Mouse (Mus musculus): Measurements from ENCODE around the gene Mecom.

Mecom gene

DNA sequence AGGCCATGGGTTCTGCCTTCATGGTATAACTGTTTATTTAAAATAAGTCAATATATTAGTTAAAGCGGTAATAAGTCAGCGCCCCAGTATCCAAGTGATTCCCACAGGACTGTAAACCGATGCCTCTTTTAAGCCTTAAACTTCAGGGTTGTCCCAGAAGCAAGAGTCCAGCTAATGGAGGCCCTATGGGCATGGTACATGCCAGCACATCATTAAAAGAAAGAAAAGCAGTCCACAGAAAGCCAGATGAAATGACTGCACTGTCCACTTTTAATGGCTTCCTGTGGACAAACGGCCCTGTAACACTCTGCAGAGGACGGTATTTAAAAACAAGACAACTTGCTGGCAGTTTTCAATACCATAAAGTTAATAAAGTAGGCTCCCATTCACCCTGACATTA lies 531.0 kb downstream of the Mecom start:
- DNase-seq (ENCODE audit: low spot score in 2 of 2) = no peak

GRCm38 (mm10) chr3:30014962-30015660 lies 532.7 kb downstream of the Mecom start:
- DNase-seq (ENCODE audit: low spot score in 2 of 2) = no peak

DNA sequence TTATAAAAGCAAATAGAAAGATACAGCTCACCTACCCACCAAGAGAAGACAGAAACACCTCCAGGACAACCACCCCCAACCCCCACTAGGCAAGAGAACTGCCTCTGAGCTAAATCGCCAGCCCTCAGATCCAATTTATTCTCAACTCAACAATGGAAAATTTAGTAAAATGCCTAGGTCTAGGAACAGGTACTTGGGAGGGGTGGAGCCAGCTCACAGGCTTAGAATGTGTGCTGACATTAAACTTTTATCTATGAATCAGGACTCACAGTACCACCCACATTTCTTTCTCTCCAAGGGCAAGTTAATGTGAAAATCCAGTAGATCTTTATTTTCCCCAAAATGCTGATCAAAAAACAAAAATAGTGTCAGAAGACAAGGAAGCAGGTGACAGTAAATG lies 533.5 kb downstream of the Mecom start:
- DNase-seq (ENCODE audit: low spot score in 2 of 2) = no peak

GRCm38 (mm10) chr3:30013416-30013815 lies 534.4 kb downstream of the Mecom start:
- no peak for DNase-seq (ENCODE audit: low spot score in 2 of 2)

- DNase-seq (ENCODE audit: low spot score in 2 of 2) = no peak
Measured at GRCm38 (mm10) chr3:30012666-30013365, 535.0 kb downstream of the Mecom start.

DNA sequence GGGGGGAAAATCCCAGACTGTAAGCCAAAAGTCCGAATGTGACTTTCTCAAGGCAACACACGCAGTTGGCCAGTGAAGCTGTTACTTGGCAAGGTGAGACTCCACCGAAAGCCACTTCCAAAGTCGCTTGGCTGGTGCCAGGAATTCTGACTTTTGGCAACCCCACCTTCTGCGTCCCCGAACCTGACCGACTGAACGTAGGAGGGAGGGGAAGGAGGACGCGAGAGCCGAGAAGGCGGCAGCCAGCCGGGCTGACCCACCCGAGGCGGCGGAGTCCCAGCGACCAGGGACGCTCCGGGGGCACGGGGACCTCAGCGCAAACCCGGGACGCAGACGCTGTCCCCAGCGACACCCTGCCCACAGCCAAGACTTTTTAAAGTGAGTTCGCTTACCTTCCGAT lies 535.7 kb downstream of the Mecom start:
- DNase-seq (ENCODE audit: low spot score in 2 of 2) = no peak

DNA sequence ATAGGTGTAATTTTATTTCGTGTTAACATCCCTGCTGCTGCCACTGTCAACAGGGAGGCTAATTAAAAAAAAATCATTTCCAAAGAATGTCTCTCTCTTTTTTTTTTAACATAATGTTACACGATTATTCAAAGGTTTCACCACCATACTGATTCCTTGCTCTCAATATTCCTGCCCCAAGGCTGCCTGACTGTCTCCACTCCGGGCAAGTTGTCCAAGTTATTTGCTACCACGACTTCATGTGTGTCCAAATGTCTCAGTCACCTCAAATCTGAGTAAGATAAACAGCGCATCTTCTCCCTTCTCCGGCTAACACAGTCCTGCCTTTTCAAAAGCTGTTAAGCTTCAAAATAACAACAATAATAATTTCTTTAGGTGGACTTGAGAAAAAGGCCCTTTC lies 536.1 kb downstream of the Mecom start:
- no peak for DNase-seq (ENCODE audit: low spot score in 2 of 2)

DNA sequence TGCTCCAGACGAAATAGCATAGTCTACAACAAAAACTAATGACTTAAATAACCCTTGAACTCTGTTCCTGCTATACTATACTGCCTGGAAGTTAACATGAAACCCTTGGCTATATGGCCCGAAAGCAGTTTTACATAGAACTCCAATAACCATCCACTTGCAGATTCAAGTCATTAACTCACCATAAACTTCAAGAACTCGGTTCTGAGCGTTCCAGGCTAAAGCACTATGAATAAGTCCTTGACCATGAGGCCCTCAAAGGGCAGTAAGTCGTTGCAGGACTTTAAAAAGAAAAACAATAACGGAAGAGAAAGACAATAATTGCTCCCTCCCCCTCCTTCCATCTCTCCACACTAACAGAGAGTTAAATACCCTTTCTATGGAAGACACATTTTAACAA lies 536.9 kb downstream of the Mecom start:
- no peak for DNase-seq (ENCODE audit: low spot score in 2 of 2)

- DNase-seq (ENCODE audit: low spot score in 2 of 2) = no peak
Measured at GRCm38 (mm10) chr3:30009596-30009995, 538.2 kb downstream of the Mecom start.

- no peak for DNase-seq (ENCODE audit: low spot score in 2 of 2)
Measured at GRCm38 (mm10) chr3:30004888-30005405, 542.9 kb downstream of the Mecom start.

DNA sequence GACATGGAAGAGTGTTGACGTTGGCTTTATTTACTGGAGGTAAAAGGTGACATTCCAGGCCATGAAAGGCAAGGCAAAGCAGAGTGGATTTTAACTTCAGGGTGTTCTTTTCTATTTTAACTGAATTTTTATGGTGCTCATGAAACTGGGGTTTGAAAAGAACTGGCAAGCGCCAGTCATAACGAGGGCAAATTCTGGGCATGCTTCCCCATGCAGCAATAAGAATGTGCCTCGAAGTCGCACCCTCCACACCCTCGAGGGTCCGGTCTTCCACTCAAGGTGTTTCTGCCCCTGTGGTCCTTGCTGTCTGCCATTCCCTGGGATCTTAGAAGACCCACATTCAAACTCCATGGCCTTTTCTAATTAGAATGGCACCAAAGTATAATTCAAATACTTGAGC lies 547.5 kb downstream of the Mecom start:
- DNase-seq (ENCODE audit: low spot score in 2 of 2) = no peak

- no peak for DNase-seq (ENCODE audit: low spot score in 2 of 2)
Measured at GRCm38 (mm10) chr3:29999035-29999434, 548.8 kb downstream of the Mecom start.

GRCm38 (mm10) chr3:29997068-29997467 lies 550.7 kb downstream of the Mecom start:
- DNase-seq (ENCODE audit: low spot score in 2 of 2) = no peak

DNA sequence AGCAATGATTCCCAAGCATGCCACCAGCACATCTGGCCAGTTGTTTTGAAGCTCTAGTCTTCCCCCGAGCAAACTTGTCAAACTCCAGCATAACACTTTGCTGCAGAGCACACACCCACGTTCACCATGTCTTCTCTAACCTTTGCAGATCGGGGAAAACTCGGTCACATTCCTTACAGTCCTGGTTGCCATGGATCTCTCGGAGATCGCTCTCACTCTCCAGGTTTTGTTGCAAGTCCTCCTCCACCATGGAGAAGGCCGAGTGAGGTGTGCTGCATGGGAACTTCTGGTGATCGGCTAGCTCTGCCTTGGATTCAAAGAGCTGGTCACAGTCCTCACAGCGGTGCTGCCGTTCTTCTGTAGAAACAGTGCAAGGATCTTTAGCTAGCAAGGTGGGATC lies 554.5 kb downstream of the Mecom start:
- DNase-seq (ENCODE audit: low spot score in 2 of 2) = no peak

DNA sequence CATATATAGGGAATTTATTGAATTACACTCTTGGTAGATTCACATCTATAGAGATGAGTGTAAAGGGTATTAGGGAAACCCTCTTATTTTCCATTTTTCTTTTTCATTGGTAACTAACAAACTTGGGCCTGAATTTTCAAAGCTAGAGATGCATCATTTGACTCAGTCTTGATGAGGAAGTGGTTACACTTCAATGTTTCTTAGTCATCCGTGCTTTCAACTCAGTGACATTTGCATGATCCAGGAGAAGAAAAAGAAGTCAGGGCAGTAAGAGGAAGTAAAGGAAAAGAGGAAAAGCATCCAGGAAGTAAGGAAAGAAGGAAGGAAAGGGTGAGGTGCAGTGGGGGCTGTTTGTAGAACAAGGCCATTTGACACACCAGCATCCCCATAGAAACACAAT lies 556.3 kb downstream of the Mecom start:
- DNase-seq (ENCODE audit: low spot score in 2 of 2) = no peak

DNA sequence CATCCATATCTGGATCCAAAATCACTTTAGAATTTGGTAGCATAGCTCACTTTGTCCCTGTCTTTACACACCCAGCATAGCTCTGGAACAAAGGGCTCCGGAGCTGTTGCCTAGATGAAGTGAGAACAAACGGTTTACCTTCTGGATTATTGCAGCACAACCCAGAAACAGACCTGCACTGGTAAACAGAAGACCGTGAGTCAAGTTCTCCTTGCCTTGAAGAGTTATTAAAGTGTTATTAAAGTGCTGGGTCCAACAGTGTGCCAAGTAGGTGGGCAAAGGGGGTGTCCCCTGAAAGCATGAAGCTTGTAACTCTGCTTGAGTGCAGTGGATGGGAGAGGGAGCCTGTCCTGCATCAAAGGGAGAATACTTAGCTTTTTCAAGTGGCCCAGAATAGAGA lies 563.4 kb downstream of the Mecom start:
- DNase-seq (ENCODE audit: low spot score in 2 of 2) = no peak

- no peak for DNase-seq (ENCODE audit: low spot score in 2 of 2)
Measured at GRCm38 (mm10) chr3:29981259-29981910, 566.4 kb downstream of the Mecom start.

GRCm38 (mm10) chr3:29980531-29980930 lies 567.3 kb downstream of the Mecom start:
- DNase-seq (ENCODE audit: low spot score in 2 of 2) = no peak

GRCm38 (mm10) chr3:29976580-29976979 lies 571.2 kb downstream of the Mecom start:
- no peak for DNase-seq (ENCODE audit: low spot score in 2 of 2)

DNA sequence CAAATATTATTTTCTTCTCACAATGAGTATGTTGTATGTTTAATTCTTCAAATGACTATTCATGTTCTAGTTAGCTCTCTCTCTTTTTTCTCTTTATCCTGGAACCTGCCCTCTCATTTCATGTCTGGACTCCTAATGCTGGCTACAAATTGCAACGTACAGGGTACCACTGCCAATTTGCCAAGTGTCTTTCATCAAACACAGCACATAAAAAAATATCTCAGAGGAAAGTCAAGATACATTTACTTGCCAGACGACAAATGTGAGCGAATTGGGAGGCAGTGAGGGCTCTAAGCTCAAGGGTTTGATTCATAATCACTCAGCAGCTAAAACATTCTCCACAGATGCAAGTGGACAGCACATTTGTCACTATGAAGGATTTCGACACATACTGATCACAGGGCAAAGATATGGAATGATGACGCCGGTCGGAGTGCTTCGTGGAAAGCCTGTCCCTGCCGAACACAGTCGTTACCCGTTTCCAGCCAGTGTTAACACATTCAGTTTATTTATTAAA lies 579.3 kb downstream of the Mecom start:
- DNase-seq (ENCODE audit: low spot score in 2 of 2) = no peak

GRCm38 (mm10) chr3:29963953-29964352 lies 583.9 kb downstream of the Mecom start:
- DNase-seq (ENCODE audit: low spot score in 2 of 2) = no peak

DNA sequence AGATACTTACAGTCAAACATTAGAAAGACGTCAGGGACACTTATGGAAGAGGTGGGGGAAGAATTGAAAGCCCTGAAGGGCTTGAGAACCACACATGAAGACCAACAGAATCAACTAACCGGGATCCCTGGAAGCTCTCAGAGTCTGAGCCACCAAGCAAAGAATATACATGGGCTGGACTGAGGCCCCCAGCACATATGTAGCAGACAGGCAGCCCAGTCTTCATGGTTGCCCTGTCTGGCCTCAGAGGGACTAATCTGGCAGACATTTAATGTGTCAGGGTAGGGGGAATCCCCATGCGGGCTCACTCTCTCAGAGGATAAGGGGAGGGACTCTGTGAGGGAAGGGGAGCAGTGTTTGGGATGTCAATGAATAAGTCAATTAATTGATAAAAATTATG lies 584.4 kb downstream of the Mecom start:
- no peak for DNase-seq (ENCODE audit: low spot score in 2 of 2)

- no peak for DNase-seq (ENCODE audit: low spot score in 2 of 2)
Measured at GRCm38 (mm10) chr3:29959051-29959450, 588.8 kb downstream of the Mecom start.
